Mouse (Mus musculus) heart, embryonic 10.5 days (tissue): ENCODE measurements around the gene Rcor1. TPM values are rescaled to one million over a fixed set of nuclear protein-coding genes. Genes with fewer than 3 reads are reported as not detected.
A peak's percentile ranks its signal among the peaks of the same experiment; 100 is the strongest.

Source experiments
- DNase-seq: peaks from one replicate; pipeline ENCODE4 v3.0.0-alpha.2; 2017; ENCODE audit warnings: low spot score
- H3K27ac ChIP-seq: fragments of 300-500 bp; sonication (generic); 2 replicates; pipeline ENCODE4 v1.5.1; 2016; ENCODE audit warnings: mild to moderate bottlenecking
- H3K27me3 ChIP-seq: fragments of 300-500 bp; sonication (generic); 2 replicates; pipeline ENCODE4 v1.6.1; 2016; ENCODE audit warnings: mild to moderate bottlenecking; ENCODE audit not compliant: poor library complexity, insufficient read depth, severe bottlenecking
- H3K36me3 ChIP-seq: fragments of 300-500 bp; sonication (generic); 2 replicates; pipeline ENCODE4 v1.6.1; 2016; ENCODE audit warnings: mild to moderate bottlenecking, moderate library complexity
- H3K4me1 ChIP-seq: fragments of 300-500 bp; sonication (generic); 2 replicates; pipeline ENCODE4 v1.6.1; 2016; ENCODE audit warnings: mild to moderate bottlenecking
- H3K4me3 ChIP-seq: fragments of 300-500 bp; sonication (generic); 2 replicates; pipeline ENCODE4 v1.5.1; 2016; ENCODE audit warnings: mild to moderate bottlenecking, moderate library complexity
- H3K9me3 ChIP-seq: fragments of 300-500 bp; sonication (generic); 2 replicates; pipeline ENCODE4 v1.6.1; 2016; ENCODE audit warnings: mild to moderate bottlenecking, moderate library complexity
- WGBS: fragments of 180-500 bp; shearing (Covaris S2); methylation state at CpG from one replicate; pipeline ENCODE4 v1.1.7; 2016; 5-methylcytosine and 5-hydroxymethylcytosine counted together
- polyA plus RNA-seq: library from polyadenylated mRNA; unstranded; fragments of >200 nt; fragmentation: Nextera tagmentation; extraction: Ambion mirVana; gene quantifications from 2 replicates; pipeline ENCODE4 v1.2.1, GENCODE M21; 2016

The Rcor1 gene
- polyA plus RNA-seq: 6.5 and 9.2 TPM in 2 replicates

DNA sequence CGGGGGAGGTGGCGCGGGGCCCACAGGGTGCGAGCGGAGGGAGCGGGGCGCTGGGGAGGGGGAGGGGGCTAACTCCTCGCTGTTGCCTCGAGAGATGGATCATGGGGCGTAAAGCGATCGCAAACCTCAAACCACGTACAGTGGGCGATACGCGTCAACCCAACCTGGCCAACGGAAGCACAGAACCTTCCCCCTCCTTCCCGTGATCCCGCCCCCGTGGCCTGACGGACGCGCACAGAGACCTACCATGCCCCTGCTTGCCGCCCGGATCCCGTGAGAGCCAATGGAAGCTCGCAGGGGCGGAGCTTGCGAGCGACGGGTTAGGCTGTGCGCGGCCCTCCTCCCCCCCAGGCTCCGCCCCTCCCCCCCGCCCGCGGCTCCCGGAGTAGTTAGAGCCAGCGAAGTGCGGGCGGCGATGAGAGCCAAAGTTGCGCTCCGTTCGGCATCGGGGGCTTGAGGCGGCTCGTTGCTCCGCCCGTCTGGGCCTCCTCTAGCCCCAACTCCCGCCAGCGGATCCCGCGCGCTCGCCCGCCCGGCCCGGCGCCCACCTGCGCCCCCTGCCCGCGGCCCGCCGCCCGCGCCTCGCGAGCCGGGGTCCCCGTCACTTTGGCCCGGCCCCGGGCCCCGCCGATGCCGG is at the start of gene Rcor1:
Gene Rcor1, plus strand, starts transcription at position 376 of the 637 bp plus-strand sequence.
- H3K36me3 ChIP-seq: peaks cover 13% of the 10 kb centered on the region
- under 1% methylated on average over 66 of the region's 76 CpGs for WGBS
- no peaks in the 10 kb centered on the region for H3K27me3 ChIP-seq
- peak within 1 kb of the TSS; percentile 99 for H3K4me3 ChIP-seq
- DNase-seq: peak; percentile 100
- peak within 1 kb of the TSS; percentile 100 for H3K27ac ChIP-seq
- no peaks in the 10 kb centered on the region for H3K9me3 ChIP-seq
- H3K4me1 ChIP-seq: peaks cover 35% of the 10 kb centered on the region

DNA sequence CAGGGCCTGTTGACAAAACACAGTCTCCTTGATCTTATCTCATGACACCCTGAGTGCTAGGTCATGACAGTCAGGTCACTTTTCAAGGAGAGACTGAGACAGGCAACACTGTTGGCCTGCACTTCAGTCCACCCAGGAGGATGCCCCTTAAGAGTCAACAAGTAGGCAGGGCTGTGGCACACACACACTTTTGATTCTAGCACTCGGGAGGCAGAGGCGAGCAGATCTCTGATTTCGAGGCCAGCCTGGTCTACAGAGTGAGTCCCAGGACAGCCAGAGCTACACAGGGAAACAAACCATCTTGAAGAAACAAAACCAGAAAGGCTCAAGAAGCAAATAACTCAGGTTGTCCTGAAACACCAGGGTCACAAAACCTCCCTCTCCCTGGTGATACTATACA is 49.7 kb upstream of the Rcor1 start:
- Histone ChIP-seq H3K36me3 (no peaks in the 10 kb centered on the region), H3K4me1 (peaks cover 26% of the 10 kb centered on the region), H3K27ac (no peak overlapping the region), H3K4me3 (no peak overlapping the region), H3K9me3 (no peaks in the 10 kb centered on the region), H3K27me3 (no peaks in the 10 kb centered on the region; the same call in 1 of the 2 replicates)
- WGBS: 86% methylated on average over 3 of the region's 3 CpGs
- no peak for DNase-seq

DNA sequence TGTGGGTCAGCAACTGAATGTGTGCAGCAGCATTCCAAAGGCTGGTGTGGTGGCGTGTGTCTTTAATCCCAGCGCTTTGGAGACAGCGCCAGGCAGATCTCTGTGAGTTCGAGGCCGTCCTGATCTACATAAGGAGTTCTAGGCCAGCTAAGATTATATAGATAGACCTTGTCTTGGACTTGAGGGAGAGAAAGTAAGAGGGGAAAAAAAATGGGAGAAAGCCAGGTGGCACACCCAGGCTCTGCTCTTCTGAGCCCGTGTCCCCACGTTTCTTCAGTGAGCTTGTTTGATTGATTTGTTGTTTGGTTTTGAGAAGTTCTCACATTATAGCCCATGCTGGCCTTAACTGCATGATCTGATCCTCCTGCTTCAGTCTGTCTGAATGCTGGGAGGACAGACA is 48.7 kb upstream of the Rcor1 start:
- 85% methylated on average over 7 of the region's 7 CpGs for whole genome bisulfite sequencing
- Histone ChIP-seq H3K27ac (no peak overlapping the region), H3K36me3 (no peaks in the 10 kb centered on the region), H3K4me3 (no peak overlapping the region), H3K4me1 (peaks cover 28% of the 10 kb centered on the region), H3K27me3 (no peaks in the 10 kb centered on the region; the same call in 1 of the 2 replicates), H3K9me3 (no peaks in the 10 kb centered on the region)
- no peak for DNase-seq

DNA sequence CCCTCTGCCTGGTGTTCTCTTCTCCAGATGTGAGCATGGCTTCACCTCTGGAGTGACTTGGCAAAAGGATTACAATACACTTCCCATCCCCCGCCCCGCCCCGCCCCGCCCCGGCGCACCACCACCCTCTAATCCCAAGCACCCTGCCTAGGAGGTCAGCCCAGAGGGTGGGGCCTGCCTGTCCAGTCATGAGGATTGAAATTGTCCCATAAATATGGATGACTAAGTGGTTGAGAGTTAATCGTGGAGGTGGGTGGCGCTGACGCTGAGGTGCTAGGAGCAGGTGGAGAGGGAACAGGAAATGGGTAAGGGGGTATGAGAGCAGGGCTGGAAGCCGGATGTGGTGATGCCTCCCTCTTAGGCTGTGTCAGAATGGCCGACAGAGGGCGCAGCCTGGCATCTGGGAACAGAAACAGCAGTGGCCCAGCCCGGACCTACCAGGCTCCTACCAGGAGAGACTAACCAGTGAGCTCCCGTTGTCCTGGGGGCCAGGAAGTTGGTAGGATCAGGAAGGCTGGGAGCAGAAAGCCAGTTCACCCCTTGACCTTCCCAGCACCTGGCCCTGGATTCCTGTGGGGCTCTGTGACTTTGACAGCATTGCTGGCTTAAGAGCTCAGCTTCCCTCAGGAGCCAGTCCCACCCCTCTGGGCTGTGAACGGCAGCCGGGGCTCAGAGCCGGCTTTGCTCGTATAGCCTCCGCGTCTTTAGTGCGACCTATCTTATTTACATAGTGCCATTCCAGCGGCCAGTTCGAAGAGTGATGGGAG is 47.6 kb upstream of the Rcor1 start:
- peak; percentile 95 for DNase-seq
- H3K36me3 ChIP-seq: no peaks in the 10 kb centered on the region
- H3K27ac ChIP-seq: peak overlapping the region; percentile 87
- peak overlapping the region; percentile 67 for H3K4me3 ChIP-seq
- H3K9me3 ChIP-seq: no peaks in the 10 kb centered on the region
- no peaks in the 10 kb centered on the region; the same call in 1 of the 2 replicates for H3K27me3 ChIP-seq
- peaks cover 28% of the 10 kb centered on the region for H3K4me1 ChIP-seq
- 2% methylated on average over 23 of the region's 23 CpGs for WGBS

DNA sequence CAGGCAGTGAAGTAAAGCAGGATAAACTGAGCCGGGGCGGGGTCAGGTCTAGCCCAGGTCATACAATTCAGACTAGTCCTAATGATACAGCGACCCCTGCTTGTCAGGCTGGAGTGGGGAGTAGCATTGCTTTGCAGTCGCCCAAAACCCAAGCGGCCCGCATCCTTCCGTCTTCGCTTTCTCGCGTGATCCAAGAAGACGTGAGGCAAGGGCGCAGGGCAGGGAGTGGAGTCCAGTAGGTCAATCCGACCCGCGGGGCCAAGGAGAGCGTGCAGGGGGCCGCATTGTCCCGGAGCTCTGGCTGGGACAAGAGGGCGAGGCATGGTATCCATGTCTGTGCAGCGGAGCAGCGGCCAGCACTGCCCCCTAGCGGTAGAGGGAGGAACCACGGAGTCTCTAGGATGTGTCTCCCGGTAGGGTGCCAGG is 47.0 kb upstream of the Rcor1 start:
- H3K9me3 ChIP-seq: no peaks in the 10 kb centered on the region
- under 1% methylated on average over 24 of the region's 24 CpGs for WGBS
- H3K4me3 ChIP-seq: peak overlapping the region; percentile 67

DNA sequence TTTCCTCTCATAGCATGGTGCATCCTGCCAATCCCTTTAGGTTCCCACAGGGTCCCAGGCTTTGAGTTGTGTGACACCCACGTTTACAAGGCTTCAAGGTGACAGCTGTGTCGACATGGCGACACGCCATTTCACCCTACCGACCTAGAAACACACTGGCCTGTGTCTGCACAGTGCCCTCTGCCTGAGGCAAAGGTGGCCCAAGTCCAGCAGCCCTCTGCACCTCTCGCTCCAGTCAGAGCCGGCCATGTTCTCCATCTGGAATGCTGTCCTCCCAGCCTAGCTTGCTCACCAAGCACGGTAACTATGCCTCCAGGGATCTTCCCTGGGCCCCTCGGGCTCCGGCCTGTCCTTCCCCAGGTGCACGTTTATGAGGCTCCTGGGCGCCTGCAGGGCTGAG is 46.4 kb upstream of the Rcor1 start:
- Histone ChIP-seq H3K27me3 (no peaks in the 10 kb centered on the region), H3K9me3 (peaks cover under 1% of the 10 kb centered on the region; the same call in 1 of the 2 replicates), H3K4me1 (peaks cover 25% of the 10 kb centered on the region), H3K36me3 (no peaks in the 10 kb centered on the region), H3K27ac (peak overlapping the region; percentile 87), H3K4me3 (peak overlapping the region; percentile 67)
- 86% methylated on average over 12 of the region's 12 CpGs for WGBS
- no peak for DNase-seq

More for the DNA sequence above, 47.0 kb upstream of the Rcor1 start:
- no peaks in the 10 kb centered on the region for H3K27me3 ChIP-seq
- peaks cover 25% of the 10 kb centered on the region for H3K4me1 ChIP-seq
- H3K36me3 ChIP-seq: no peaks in the 10 kb centered on the region
- peak; percentile 96 for DNase-seq
- H3K27ac ChIP-seq: peak overlapping the region; percentile 87

DNA sequence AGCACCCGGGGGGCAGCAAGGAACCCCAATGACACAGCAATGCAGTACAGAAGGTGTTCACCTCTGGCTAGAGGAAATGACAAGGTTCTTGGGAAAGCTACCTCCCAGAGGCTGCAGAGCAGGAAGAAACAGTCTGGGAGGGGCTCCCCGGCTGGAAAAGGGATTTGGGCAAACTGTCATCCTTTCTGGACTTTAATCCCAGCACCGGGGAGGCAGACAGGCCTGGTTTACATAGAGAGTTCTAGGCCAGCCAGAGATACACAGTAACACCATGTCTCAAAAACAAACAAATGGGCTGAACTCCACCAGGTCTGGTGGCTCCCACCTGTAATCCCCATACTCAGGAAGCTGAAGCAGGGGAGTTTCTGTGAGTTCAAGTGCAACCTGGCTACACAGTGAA is 45.9 kb upstream of the Rcor1 start:
- no peak for DNase-seq
- peaks cover 3% of the 10 kb centered on the region; the same call in 1 of the 2 replicates for H3K9me3 ChIP-seq
- no peak overlapping the region for H3K4me3 ChIP-seq
- peaks cover 25% of the 10 kb centered on the region for H3K4me1 ChIP-seq
- WGBS: 81% methylated on average over 3 of the region's 3 CpGs
- no peaks in the 10 kb centered on the region for H3K27me3 ChIP-seq
- no peaks in the 10 kb centered on the region for H3K36me3 ChIP-seq
- peak overlapping the region; percentile 87; the same call in 1 of the 2 replicates for H3K27ac ChIP-seq

DNA sequence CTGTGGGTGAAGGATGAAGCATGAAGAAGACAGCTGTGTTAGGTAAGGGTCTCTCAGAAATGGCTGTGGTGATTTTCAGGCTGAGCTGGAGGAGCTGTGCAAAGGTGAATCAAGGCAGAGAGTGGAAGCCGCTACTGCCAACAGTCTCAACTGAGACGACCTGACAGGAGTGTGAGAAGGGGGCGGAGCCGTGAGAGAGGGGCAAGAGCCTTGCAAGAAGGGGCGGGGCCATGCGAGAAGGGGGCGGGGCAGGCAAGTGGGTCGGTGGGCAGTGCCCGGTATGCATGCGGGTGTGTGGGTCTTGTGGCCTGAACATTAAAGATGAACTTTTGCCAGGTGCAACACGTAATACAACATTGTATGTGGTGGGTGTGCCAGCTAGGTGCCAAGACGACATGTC is 44.5 kb upstream of the Rcor1 start:
- Histone ChIP-seq H3K27ac (no peak overlapping the region), H3K9me3 (peaks cover 3% of the 10 kb centered on the region), H3K27me3 (no peaks in the 10 kb centered on the region), H3K4me1 (peaks cover 25% of the 10 kb centered on the region), H3K36me3 (no peaks in the 10 kb centered on the region), H3K4me3 (no peak overlapping the region)
- no peak for DNase-seq
- 30% methylated on average over 12 of the region's 12 CpGs for WGBS

DNA sequence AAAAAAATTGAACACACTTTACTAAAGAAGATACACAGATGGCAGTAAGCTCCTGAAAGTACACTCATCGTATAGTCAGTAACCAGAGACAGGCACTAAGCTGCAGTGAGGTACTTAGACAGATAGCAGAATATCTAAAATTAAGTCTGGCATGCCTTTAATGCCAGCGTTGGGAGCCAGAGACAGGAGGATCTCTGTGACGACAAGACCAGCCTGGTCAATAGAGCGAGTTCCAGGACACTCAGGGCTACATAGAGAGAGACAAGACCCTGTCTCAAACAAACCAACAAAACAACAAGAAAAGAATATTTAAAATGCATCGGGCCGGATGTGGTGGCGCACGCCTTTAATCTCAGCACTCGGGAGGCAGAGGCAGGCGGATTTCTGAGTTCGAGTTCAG is 41.1 kb upstream of the Rcor1 start:
- DNase-seq: no peak
- no peak overlapping the region for H3K4me3 ChIP-seq
- H3K4me1 ChIP-seq: peaks cover 7% of the 10 kb centered on the region
- no peak overlapping the region for H3K27ac ChIP-seq
- no peaks in the 10 kb centered on the region for H3K27me3 ChIP-seq
- 91% methylated on average over 11 of the region's 11 CpGs for WGBS
- no peaks in the 10 kb centered on the region for H3K36me3 ChIP-seq
- H3K9me3 ChIP-seq: peaks cover 3% of the 10 kb centered on the region

DNA sequence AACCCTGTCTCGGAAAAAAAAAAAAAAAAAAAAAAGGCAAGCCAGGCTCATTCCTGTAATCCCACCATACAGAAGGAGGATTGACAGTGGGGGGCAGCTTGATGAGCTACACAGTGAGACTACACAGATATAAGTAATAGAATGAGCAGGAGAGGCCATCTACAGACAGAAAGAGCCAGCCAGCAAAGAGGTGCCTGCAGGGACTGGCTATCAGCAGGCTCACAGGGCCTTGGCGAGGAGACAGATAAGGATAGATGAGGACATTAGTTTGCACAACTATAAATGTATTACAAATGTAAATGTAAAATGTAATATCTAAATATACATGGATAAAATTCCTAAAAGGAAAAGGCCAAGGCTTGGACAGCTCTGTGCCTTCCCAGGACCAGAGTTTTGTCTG is 39.3 kb upstream of the Rcor1 start:
- 63% methylated on average over 2 of the region's 2 CpGs for WGBS
- no peak overlapping the region for H3K27ac ChIP-seq
- H3K36me3 ChIP-seq: no peaks in the 10 kb centered on the region
- H3K27me3 ChIP-seq: no peaks in the 10 kb centered on the region
- H3K9me3 ChIP-seq: peaks cover 3% of the 10 kb centered on the region
- peaks cover under 1% of the 10 kb centered on the region; the same call in 1 of the 2 replicates for H3K4me1 ChIP-seq
- H3K4me3 ChIP-seq: no peak overlapping the region
- no peak for DNase-seq

DNA sequence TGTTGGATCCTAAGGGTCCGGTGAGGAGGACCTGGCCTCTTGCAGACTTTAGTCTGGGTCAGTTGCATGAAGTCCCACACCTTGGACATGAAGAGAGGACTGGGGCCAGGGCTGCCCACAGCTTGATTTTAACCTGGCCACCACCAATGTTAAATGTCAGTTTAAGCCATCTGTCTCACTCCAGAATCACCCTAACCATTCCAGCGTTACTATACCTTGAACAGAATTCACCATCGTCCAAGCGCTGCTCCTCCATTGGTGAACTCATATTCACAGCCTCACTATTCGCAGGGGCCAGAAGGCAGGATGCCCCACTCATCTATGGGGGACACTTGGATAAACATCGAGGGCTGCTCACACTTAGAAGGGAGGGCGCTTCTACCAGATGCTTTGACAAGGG is 38.2 kb upstream of the Rcor1 start:
- peaks cover 11% of the 10 kb centered on the region; the same call in 1 of the 2 replicates for H3K4me1 ChIP-seq
- peaks cover 3% of the 10 kb centered on the region for H3K9me3 ChIP-seq
- WGBS: 83% methylated on average over 7 of the region's 7 CpGs
- no peaks in the 10 kb centered on the region for H3K36me3 ChIP-seq
- H3K4me3 ChIP-seq: no peak overlapping the region
- no peak for DNase-seq
- no peak overlapping the region for H3K27ac ChIP-seq
- no peaks in the 10 kb centered on the region for H3K27me3 ChIP-seq

DNA sequence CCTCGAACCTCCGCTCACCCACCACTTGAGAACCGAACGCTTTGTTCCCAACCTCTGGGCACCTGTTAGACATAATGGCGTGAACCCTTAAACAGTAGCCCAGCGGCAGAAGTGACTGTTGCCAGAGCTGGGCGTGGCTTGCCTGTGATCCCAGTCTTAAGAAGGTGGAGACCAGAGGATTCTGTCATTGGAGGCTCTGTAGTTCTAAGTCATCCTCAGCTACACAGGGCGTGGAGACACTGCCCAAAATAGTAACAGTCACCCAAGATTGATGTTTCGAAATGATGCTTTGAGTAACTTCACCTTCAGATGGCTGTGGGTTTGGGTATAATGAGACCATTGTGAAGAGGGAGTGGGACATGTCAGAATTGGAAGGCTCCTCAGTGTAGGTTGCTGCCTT is 35.0 kb upstream of the Rcor1 start:
- DNase-seq: no peak
- H3K9me3 ChIP-seq: no peaks in the 10 kb centered on the region
- no peak overlapping the region for H3K27ac ChIP-seq
- WGBS: 73% methylated on average over 9 of the region's 9 CpGs
- H3K36me3 ChIP-seq: no peaks in the 10 kb centered on the region
- H3K4me1 ChIP-seq: peaks cover 43% of the 10 kb centered on the region
- no peaks in the 10 kb centered on the region for H3K27me3 ChIP-seq
- no peak overlapping the region for H3K4me3 ChIP-seq

DNA sequence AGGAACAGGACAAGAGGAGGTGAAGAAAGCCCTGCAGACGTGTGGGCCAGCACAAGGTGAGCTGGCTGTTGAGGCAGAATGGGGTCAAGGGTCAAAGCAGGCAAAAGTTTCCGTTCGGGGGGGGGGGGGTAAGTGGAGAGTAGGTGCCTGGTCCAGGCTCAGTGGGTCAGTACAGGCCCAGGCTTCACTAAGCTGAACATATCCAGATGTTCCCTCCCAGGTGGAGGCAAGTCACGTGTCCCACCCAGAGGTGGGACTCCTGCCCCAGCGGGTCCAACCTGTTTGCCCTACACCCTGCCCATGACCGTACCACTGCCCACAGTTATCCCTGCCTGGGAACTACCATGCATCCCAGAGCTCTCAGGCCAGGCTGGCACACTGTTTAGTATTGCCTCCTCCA is 33.3 kb upstream of the Rcor1 start:
- Histone ChIP-seq H3K9me3 (no peaks in the 10 kb centered on the region), H3K36me3 (no peaks in the 10 kb centered on the region), H3K4me3 (no peak overlapping the region), H3K27ac (peak overlapping the region; percentile 85; the same call in 1 of the 2 replicates), H3K4me1 (peaks cover 55% of the 10 kb centered on the region), H3K27me3 (no peaks in the 10 kb centered on the region)
- 72% methylated on average over 6 of the region's 6 CpGs for WGBS
- no peak for DNase-seq
